Mouse (Mus musculus) frontal cortex, postnatal 10 days (tissue): ENCODE measurements around the gene Rps27l.

ENCODE experiments used
- DNase-seq, 2 experiments: peaks; one replicate each; pipeline ENCODE4 v3.0.0; 2022; ENCODE audit warnings: low spot score in 2 of 2, mixed read lengths in 1 of 2

Gene Rps27l

DNA sequence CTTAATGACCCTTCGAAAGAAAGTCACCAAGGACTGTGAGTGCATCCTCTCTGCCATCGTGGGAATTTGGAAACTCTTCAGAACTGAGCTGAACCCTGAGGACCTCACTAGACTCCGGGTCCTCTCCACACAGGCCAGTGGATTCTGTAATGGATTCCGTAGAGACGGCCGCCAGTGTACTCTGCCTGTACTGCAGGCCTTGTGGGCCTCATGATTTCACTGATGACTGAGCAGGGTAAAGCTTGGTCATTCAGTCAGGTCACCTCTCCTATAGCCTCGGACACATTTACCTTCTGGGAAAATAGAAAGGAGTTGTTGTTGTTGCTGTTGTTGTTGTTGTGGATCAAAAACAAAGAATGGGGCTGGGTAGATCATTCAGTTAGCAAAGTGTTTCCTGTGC, 36.2 kb downstream of the Rps27l start:
- no peak for DNase-seq

DNA sequence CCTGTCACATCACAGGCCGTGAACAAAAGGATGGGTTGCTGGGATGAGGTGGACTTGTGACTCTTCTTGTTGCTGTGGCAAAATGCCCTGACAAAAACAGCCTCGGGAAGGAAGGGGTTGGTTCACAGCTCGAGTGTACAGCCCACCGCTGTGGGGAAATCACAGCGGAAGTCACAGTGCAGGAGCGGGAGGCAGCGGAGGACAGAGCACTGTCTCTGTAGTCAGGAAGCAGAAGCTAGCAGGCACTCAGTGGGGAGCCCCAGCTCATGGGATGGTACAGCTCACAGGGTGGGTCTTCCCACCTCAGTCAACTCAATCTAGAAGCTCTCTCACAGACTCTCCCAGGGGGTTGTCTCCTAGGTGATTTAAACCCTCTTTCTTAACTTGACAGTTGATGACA, 39.5 kb downstream of the Rps27l start:
- DNase-seq, result no peak

DNA sequence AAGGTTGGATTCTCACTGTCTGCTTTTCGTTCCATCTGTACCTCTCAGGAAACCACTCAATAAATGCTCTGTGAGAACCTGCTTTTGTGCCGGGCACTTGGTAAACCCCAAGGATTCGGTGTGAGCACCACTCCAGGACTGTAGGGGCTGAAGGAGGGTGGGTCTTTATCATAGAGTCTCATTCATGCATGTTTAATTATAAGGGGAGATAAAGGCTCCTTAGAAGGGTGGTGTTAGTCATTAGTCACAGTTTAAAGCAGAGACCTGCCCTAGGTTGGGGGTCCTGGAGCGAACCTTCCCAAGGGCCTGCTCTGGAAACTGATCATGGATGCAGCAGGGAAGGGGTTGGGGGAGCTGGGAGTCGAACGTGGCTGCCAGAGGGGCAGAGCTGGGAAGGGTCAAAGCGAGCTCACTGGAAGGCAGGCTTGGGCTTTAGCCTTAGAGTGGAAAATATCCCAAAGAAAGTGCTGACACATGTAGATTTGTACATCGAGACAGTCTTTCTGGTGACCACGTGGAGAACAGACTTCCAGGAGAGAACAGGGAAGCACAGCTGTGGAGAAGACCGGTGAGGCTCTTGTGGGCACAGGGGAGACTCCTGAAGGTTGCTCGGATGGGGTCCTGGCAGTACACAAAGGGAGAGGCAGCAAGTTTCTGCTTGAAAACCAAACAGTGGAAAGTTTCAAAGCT, 42.5 kb downstream of the Rps27l start:
- DNase-seq, result no peak

DNA sequence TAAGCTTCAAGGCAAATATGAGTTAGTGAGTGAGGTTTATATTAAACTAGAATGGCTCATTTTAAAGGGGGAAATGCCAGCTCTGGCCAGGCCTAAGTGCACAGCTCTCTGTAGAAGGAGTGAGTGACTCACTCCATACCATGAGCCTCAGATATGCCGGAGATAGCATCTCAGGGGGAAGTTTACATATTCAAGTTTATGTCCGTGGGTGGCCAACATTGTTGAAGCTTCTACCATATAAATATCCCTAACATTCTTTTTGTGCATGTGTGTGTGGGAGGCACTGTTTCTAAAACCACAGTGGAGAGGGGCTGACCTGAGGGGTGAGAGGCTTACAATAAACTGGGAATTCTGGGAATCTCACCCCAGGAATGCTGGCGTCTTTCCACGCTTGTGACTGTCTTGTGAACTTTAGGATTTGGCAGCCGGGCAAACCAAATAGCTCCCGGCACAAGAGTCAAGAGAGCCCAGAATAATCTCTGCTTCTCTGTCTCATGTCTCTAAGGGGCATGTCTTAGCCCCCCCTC, 43.1 kb downstream of the Rps27l start:
- DNase-seq, result no peak

DNA sequence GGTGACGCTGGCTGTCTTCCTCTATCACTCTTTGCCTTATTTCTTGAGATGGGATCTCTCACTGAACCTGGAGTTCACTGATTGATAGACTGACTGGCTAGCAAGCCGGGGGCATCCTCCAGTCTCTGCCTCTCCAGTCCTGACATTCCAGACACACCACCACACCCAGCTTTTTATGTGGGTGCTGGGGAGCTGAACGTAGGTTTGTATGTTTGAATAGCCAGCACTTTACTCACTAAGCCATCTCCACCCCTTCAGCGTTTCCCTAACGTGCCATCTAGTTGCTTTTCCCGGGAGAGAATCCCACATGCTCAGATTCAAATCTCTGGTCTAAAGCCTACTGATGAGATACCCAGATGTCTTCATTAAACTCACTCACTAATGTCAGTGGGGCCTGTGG, 43.7 kb downstream of the Rps27l start:
- DNase-seq, result no peak

DNA sequence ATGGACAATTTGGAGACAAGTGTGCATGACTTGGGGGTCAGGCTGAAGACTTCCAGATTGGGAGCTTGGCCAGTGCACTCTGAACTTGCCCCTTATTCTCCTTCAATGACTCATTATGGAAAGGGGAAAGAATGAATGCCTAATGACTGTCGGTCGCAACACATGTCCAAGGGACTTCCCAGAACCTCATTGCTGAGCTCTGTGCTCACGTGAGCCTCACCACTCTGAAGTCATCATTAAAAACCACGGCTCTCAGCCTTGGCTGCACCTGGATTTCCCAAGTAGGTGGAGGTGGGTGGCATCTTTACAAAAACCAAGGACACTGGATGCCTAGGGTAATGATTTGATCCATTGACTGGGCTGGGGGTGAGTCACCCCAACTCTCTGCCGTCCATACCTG, 44.2 kb downstream of the Rps27l start:
- DNase-seq, result no peak

DNA sequence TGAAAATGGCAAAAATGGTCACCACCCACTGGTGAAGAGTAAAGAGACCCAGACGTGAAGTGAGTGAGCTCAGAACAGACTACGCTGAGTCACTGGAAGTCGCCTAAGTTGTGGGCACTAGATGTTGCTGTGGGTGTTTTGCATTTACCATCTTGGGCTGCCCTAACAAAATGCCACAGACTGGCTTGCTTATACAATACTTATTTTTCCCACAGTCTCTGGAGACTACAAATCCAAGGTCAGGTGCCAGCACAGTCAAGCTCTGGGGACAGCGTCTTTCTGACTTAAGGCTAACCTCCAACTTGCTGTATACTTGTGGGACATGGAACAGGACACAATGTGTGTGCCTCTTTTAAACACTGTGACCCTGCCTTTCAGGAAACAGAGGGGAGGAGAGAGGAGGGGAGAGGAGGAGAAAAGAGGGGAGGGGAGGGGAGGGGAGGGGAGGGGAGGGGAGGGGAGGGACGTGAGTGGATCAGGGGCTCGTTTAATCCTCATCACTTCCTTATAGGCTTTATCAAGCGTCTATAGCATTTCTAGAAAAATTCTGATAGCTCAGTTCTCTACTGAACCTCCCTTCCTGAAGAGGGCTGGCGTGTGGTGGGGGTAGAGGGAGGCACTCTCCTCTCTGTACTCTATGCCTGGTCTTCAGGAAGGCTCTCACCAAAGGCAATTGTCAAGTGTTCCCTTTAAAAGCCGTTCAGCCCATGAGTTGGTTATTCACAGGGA, 45.3 kb downstream of the Rps27l start:
- DNase-seq, result no peak

DNA sequence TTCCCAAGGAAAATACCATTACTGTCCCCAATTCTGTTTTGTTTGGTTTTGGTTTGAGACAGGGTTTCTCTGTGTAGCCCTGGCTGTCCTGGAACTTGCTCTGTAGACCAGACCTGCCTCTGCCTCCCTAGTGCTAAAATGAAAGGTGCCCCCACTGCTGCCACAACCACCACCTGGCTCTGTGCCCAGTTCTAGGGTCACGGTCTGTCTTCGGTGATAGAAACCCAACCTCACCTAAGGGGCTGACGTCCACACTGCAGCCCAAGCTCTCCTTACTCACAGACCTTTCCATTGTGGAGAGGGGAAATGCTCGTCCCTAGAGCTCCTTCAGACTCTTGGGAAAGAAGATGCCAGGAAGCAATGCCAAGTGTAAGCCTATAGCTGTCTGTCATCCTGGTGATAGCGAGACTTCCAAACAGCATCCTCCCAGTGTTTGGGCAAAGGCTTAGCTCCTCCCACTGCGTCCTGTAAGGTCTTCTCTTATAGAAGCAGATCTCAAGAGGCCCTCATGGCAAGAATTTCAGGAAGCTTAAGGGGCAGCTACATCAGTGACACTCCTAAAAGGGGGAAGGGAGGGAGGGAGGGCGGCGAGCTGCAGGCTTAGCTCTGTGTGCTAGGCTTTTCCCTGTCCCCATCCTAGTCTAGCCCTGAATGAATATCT, 46.0 kb downstream of the Rps27l start:
- no peak for DNase-seq
